9 mouse cellular contexts compared by ENCODE assay signal in genomic region chr2:91068162-91068871, GRCm38 (mm10). TPM values are rescaled to one million over a fixed set of nuclear protein-coding genes. Genes with fewer than 3 reads are reported as not detected.
DNase-seq lines count a peak whose midpoint lies in the region; ATAC-seq and TF ChIP-seq lines count a peak whose summit lies in the region.
"Had no signal": no experiment of that assay in that cellular context is flagged by ENCODE, and none has a peak within 500 bp of the region (broad histone marks: within the 10 kb centered on the region; RNA-seq: fewer than 3 reads in every experiment).

No protein-coding gene starts in this region.

- H3K4me1 ChIP-seq in forebrain, embryonic 10.5 days: peaks cover 38% of the 10 kb centered on the region
- H3K4me1 ChIP-seq in forebrain, embryonic 11.5 days (replicated peaks; ENCODE audit: control insufficient read depth, insufficient read depth, low read length): peaks cover 9% of the 10 kb centered on the region; the same call in 1 of the 2 replicates
- peaks cover 20% of the 10 kb centered on the region for H3K4me1 ChIP-seq in lung, embryonic 16.5 days (replicated peaks; ENCODE audit: control insufficient read depth, insufficient read depth, low read length)
- peaks cover 19% of the 10 kb centered on the region for H3K4me1 ChIP-seq in limb, embryonic 14.5 days (ENCODE audit: control insufficient read depth, insufficient read depth, low read length)
- peaks cover 17% of the 10 kb centered on the region for H3K4me1 ChIP-seq in stomach, embryonic 15.5 days

- H3K4me3 ChIP-seq in forebrain, embryonic 10.5 days: peak overlapping the region; percentile 69; the same call in 1 of the 2 replicates
- H3K4me3 ChIP-seq in forebrain, embryonic 11.5 days (ENCODE audit: low read depth, low read length): no peak overlapping the region
- H3K4me3 ChIP-seq in lung, embryonic 16.5 days (ENCODE audit: low read length): peak overlapping the region; percentile 68
- peak overlapping the region; percentile 67 for H3K4me3 ChIP-seq in limb, embryonic 14.5 days (replicated peaks; ENCODE audit: low read length)
- peak overlapping the region; percentile 69 for H3K4me3 ChIP-seq in stomach, embryonic 15.5 days (replicated peaks)

- no peak for ATAC-seq in forebrain, embryonic 11.5 days (replicated peaks; ENCODE audit: low FRiP score)
- no peak for ATAC-seq in lung, embryonic 16.5 days (ENCODE audit: low read depth)
- ATAC-seq in limb, embryonic 14.5 days (ENCODE audit: low FRiP score, low read depth): no peak
- ATAC-seq in stomach, embryonic 15.5 days (ENCODE audit: insufficient read depth, low FRiP score, low read depth): no peak
- no peak for ATAC-seq in inflammation-experienced regulatory T-cells, adult 6 months
- ATAC-seq: activated CD4-positive, CD25-positive, alpha-beta regulatory T cell, adult 4 months had no signal

- H3K36me3 ChIP-seq in forebrain, embryonic 10.5 days (replicated peaks): peaks cover 39% of the 10 kb centered on the region
- H3K36me3 ChIP-seq in forebrain, embryonic 11.5 days (ENCODE audit: control insufficient read depth, insufficient read depth, low read length): peaks cover 6% of the 10 kb centered on the region; the same call in 1 of the 2 replicates
- peaks cover 5% of the 10 kb centered on the region for H3K36me3 ChIP-seq in lung, embryonic 16.5 days (ENCODE audit: control insufficient read depth, insufficient read depth, low read length)
- peaks cover 38% of the 10 kb centered on the region for H3K36me3 ChIP-seq in limb, embryonic 14.5 days (ENCODE audit: control insufficient read depth, insufficient read depth, low read length)
- H3K36me3 ChIP-seq in stomach, embryonic 15.5 days: peaks cover 13% of the 10 kb centered on the region

- WGBS in forebrain, embryonic 10.5 days: 59% methylated on average over 13 of the region's 13 CpGs
- WGBS in forebrain, embryonic 11.5 days: 59% methylated on average over 13 of the region's 13 CpGs
- WGBS in lung, embryonic 16.5 days: 53% methylated on average over 13 of the region's 13 CpGs
- 54% methylated on average over 13 of the region's 13 CpGs for WGBS in limb, embryonic 14.5 days
- 62% methylated on average over 13 of the region's 13 CpGs for WGBS in stomach, embryonic 15.5 days

- DNase-seq in forebrain, embryonic 10.5 days (ENCODE audit: extremely low spot score, low spot score): no peak
- DNase-seq in forebrain, embryonic 11.5 days (ENCODE audit: low spot score): no peak
- no peak for DNase-seq in lung, adult 18-20 months
- no peak for DNase-seq in limb, embryonic 14.5 days (ENCODE audit: low spot score)
- no peak for DNase-seq in urinary bladder, postnatal 25 days (ENCODE audit: low spot score)

- no peaks in the 10 kb centered on the region for H3K27me3 ChIP-seq in forebrain, embryonic 10.5 days (ENCODE audit: poor library complexity, severe bottlenecking)
- H3K27me3 ChIP-seq in forebrain, embryonic 11.5 days (ENCODE audit: control insufficient read depth, insufficient read depth, low read length): no peaks in the 10 kb centered on the region
- no peaks in the 10 kb centered on the region for H3K27me3 ChIP-seq in lung, embryonic 16.5 days (ENCODE audit: control insufficient read depth, insufficient read depth, low read depth, low read length)
- H3K27me3 ChIP-seq in limb, embryonic 14.5 days (ENCODE audit: control insufficient read depth, insufficient read depth, low read length): no peaks in the 10 kb centered on the region
- no peaks in the 10 kb centered on the region for H3K27me3 ChIP-seq in stomach, embryonic 15.5 days (replicated peaks)

- H3K4me2 ChIP-seq in forebrain, embryonic 11.5 days (ENCODE audit: low read depth, low read length, severe bottlenecking): no peak overlapping the region
- H3K4me2 ChIP-seq in lung, embryonic 16.5 days (ENCODE audit: low read depth, low read length): peak overlapping the region; percentile 83; the same call in 1 of the 2 replicates
- H3K4me2 ChIP-seq in limb, embryonic 14.5 days (replicated peaks; ENCODE audit: low read depth, low read length, severe bottlenecking): peak overlapping the region; percentile 90
- peak overlapping the region; percentile 86 for H3K4me2 ChIP-seq in stomach, embryonic 15.5 days

- H3K27ac ChIP-seq in forebrain, embryonic 10.5 days: no peak overlapping the region
- no peak overlapping the region for H3K27ac ChIP-seq in forebrain, embryonic 11.5 days (ENCODE audit: low read depth, low read length)
- no peak overlapping the region for H3K27ac ChIP-seq in lung, embryonic 16.5 days (ENCODE audit: low read length)
- H3K27ac ChIP-seq in limb, embryonic 14.5 days (replicated peaks; ENCODE audit: low read depth, low read length): no peak overlapping the region
- no peak overlapping the region for H3K27ac ChIP-seq in stomach, embryonic 15.5 days

- H3K9me3 ChIP-seq in forebrain, embryonic 10.5 days: no peaks in the 10 kb centered on the region
- H3K9me3 ChIP-seq in forebrain, embryonic 11.5 days (ENCODE audit: control insufficient read depth, low read length): no peaks in the 10 kb centered on the region
- H3K9me3 ChIP-seq in lung, embryonic 16.5 days (ENCODE audit: control insufficient read depth, low read length): no peaks in the 10 kb centered on the region
- H3K9me3 ChIP-seq in limb, embryonic 14.5 days (ENCODE audit: control insufficient read depth, low read length): no peaks in the 10 kb centered on the region
- H3K9me3 ChIP-seq in stomach, embryonic 15.5 days: no peaks in the 10 kb centered on the region

- no peak for TF ChIP-seq POLR2A in limb, embryonic 14.5 days (IDR thresholded peaks at IDR 0.05; ENCODE audit: borderline replicate concordance, extremely low read depth, insufficient read depth, insufficient read length)

- H3K9ac ChIP-seq in forebrain, embryonic 11.5 days (ENCODE audit: low read length): no peak overlapping the region
- peak overlapping the region; percentile 53 for H3K9ac ChIP-seq in lung, embryonic 16.5 days (ENCODE audit: low read length)
- peak overlapping the region; percentile 74 for H3K9ac ChIP-seq in limb, embryonic 14.5 days (ENCODE audit: low read depth, low read length, severe bottlenecking)
- H3K9ac ChIP-seq in stomach, embryonic 15.5 days: no peak overlapping the region

RNA-seq across cellular contexts. Expression of gene Slc39a13, which starts 1.9 kb away (rescaled TPM):
- polyA plus RNA-seq in forebrain, embryonic 10.5 days (2016; fragmentation: Nextera tagmentation; extraction: Ambion mirVana): 17.8 and 17.9 TPM in 2 replicates
- polyA plus RNA-seq in forebrain, embryonic 11.5 days (2014; fragmentation: Nextera tagmentation; extraction: Ambion mirVana): 23.3 and 23.6 TPM in 2 replicates
- 39.2 and 44.4 TPM in 2 replicates for polyA plus RNA-seq in lung, embryonic 16.5 days (2015; fragmentation: Nextera tagmentation; extraction: Ambion mirVana)
- 143 and 172 TPM in 2 replicates for polyA plus RNA-seq in limb, embryonic 14.5 days (2012; rRNA removed)
- polyA plus RNA-seq in limb, embryonic 14.5 days (2014; fragmentation: Nextera tagmentation; extraction: Ambion mirVana): 63.3 and 74.3 TPM in 2 replicates
- polyA plus RNA-seq in stomach, embryonic 15.5 days (2015; fragmentation: Nextera tagmentation; extraction: Ambion mirVana): 42.8 and 45.5 TPM in 2 replicates
- polyA plus RNA-seq in inflammation-experienced regulatory T-cells, adult 6 months (2017; shearing (Covaris generic)): 10 to 100 TPM; 18.5 to 28.5 (median 23.3) TPM

RNA-seq across cellular contexts. Expression of gene Spi1, which starts 13.9 kb away (rescaled TPM):
- polyA plus RNA-seq in forebrain, embryonic 10.5 days (2016; fragmentation: Nextera tagmentation; extraction: Ambion mirVana): 2.8 and 3.1 TPM in 2 replicates
- polyA plus RNA-seq in forebrain, embryonic 11.5 days (2014; fragmentation: Nextera tagmentation; extraction: Ambion mirVana): 2.2 and 4.9 TPM in 2 replicates
- polyA plus RNA-seq in lung, embryonic 16.5 days (2015; fragmentation: Nextera tagmentation; extraction: Ambion mirVana): 6.4 and 8.8 TPM in 2 replicates
- polyA plus RNA-seq in limb, embryonic 14.5 days (2012; rRNA removed): 13.7 and 14.1 TPM in 2 replicates
- 10.6 and 10.7 TPM in 2 replicates for polyA plus RNA-seq in limb, embryonic 14.5 days (2014; fragmentation: Nextera tagmentation; extraction: Ambion mirVana)
- polyA plus RNA-seq in stomach, embryonic 15.5 days (2015; fragmentation: Nextera tagmentation; extraction: Ambion mirVana): 9.5 and 13.5 TPM in 2 replicates
- polyA plus RNA-seq in inflammation-experienced regulatory T-cells, adult 6 months (2017; shearing (Covaris generic)): under 1 TPM in 1 of 3 experiments, not detected in 2; 0.68 TPM
- polyA plus RNA-seq: activated CD4-positive, CD25-positive, alpha-beta regulatory T cell, adult 4 months had no signal

RNA-seq across cellular contexts. Expression of gene Psmc3, which starts 14.5 kb away (rescaled TPM):
- 361 TPM in 2 replicates for polyA plus RNA-seq in forebrain, embryonic 10.5 days (2016; fragmentation: Nextera tagmentation; extraction: Ambion mirVana)
- polyA plus RNA-seq in forebrain, embryonic 11.5 days (2014; fragmentation: Nextera tagmentation; extraction: Ambion mirVana): 354 and 371 TPM in 2 replicates
- polyA plus RNA-seq in lung, embryonic 16.5 days (2015; fragmentation: Nextera tagmentation; extraction: Ambion mirVana): 278 and 298 TPM in 2 replicates
- polyA plus RNA-seq in limb, embryonic 14.5 days (2012; rRNA removed): 158 and 203 TPM in 2 replicates
- 287 and 305 TPM in 2 replicates for polyA plus RNA-seq in limb, embryonic 14.5 days (2014; fragmentation: Nextera tagmentation; extraction: Ambion mirVana)
- polyA plus RNA-seq in stomach, embryonic 15.5 days (2015; fragmentation: Nextera tagmentation; extraction: Ambion mirVana): 225 and 243 TPM in 2 replicates
- 100 to 1,000 TPM; 197 to 219 (median 204) TPM for polyA plus RNA-seq in inflammation-experienced regulatory T-cells, adult 6 months (2017; shearing (Covaris generic))

RNA-seq across cellular contexts. Expression of gene Rapsn, which starts 32.9 kb away (rescaled TPM):
- 4.9 and 5.2 TPM in 2 replicates for polyA plus RNA-seq in forebrain, embryonic 10.5 days (2016; fragmentation: Nextera tagmentation; extraction: Ambion mirVana)
- polyA plus RNA-seq in forebrain, embryonic 11.5 days (2014; fragmentation: Nextera tagmentation; extraction: Ambion mirVana): 3.1 and 5.0 TPM in 2 replicates
- 2.0 and 2.3 TPM in 2 replicates for polyA plus RNA-seq in lung, embryonic 16.5 days (2015; fragmentation: Nextera tagmentation; extraction: Ambion mirVana)
- polyA plus RNA-seq in limb, embryonic 14.5 days (2012; rRNA removed): 24.9 and 28.1 TPM in 2 replicates
- polyA plus RNA-seq in limb, embryonic 14.5 days (2014; fragmentation: Nextera tagmentation; extraction: Ambion mirVana): 18.5 and 26.5 TPM in 2 replicates
- polyA plus RNA-seq in stomach, embryonic 15.5 days (2015; fragmentation: Nextera tagmentation; extraction: Ambion mirVana): 2.0 and 4.5 TPM in 2 replicates
- polyA plus RNA-seq in inflammation-experienced regulatory T-cells, adult 6 months (2017; shearing (Covaris generic)): 1 to 10 TPM; 2.0 to 4.7 (median 4.6) TPM

RNA-seq across cellular contexts. Expression of gene Mybpc3, which starts 49.6 kb away (rescaled TPM):
- polyA plus RNA-seq in forebrain, embryonic 10.5 days (2016; fragmentation: Nextera tagmentation; extraction: Ambion mirVana): not detected in 2 replicates
- polyA plus RNA-seq in forebrain, embryonic 11.5 days (2014; fragmentation: Nextera tagmentation; extraction: Ambion mirVana): not detected in 2 replicates
- 13.0 and 18.0 TPM in 2 replicates for polyA plus RNA-seq in lung, embryonic 16.5 days (2015; fragmentation: Nextera tagmentation; extraction: Ambion mirVana)
- polyA plus RNA-seq in limb, embryonic 14.5 days (2012; rRNA removed): 0.27 and 0.29 TPM in 2 replicates
- 0.07 and 0.12 TPM in 2 replicates for polyA plus RNA-seq in limb, embryonic 14.5 days (2014; fragmentation: Nextera tagmentation; extraction: Ambion mirVana)
- 0.50 and 0.67 TPM in 2 replicates for polyA plus RNA-seq in stomach, embryonic 15.5 days (2015; fragmentation: Nextera tagmentation; extraction: Ambion mirVana)
- not detected for polyA plus RNA-seq in inflammation-experienced regulatory T-cells, adult 6 months (2017; shearing (Covaris generic))
- polyA plus RNA-seq: activated CD4-positive, CD25-positive, alpha-beta regulatory T cell, adult 4 months had no signal

Comparison
In these comparisons a context has a peak if more than half of its experiments do, and no peak if none do; other contexts are left out.
1. H3K9ac ChIP-seq: peak in lung, embryonic 16.5 days (single experiment) and limb, embryonic 14.5 days (single experiment); none in forebrain, embryonic 11.5 days (single experiment) and stomach, embryonic 15.5 days (single experiment).